Mouse (Mus musculus) stomach, postnatal 0 days (tissue): ENCODE results near the gene Pitpnm3.

ENCODE experiments used
- CTCF ChIP-seq: IDR thresholded peaks from 2 replicates; pipeline ENCODE4 v1.5.1; 2016; ENCODE audit warnings: antibody characterized with exemption, low read depth, mild to moderate bottlenecking, moderate library complexity
- EP300 ChIP-seq: optimal IDR thresholded peaks from 2 replicates; pipeline ENCODE3; 2016; ENCODE audit warnings: antibody characterized with exemption

- no peak for TF ChIP-seq CTCF
- no peak for TF ChIP-seq EP300
These were observed 36.4 kb downstream of the Pitpnm3 start for GRCm38 (mm10) chr11:72099181-72099580.
